Mouse (Mus musculus) liver, embryonic 15.5 days (tissue): ENCODE measurements around the gene Nbea. TPM values are rescaled to one million over a fixed set of nuclear protein-coding genes. Genes with fewer than 3 reads are reported as not detected.

ENCODE experiments used
- ATAC-seq: fragments of 200-750 bp; cut with Nextera tagmentation; 2 replicates; pipeline ENCODE4 v1.8.0; 2017; ENCODE audit warnings: moderate number of reproducible peaks, mild to moderate bottlenecking, moderate library complexity; ENCODE audit not compliant: insufficient read depth
- H3K27ac ChIP-seq: fragments of 300-500 bp; sonication (generic); replicated peaks from 2 replicates; pipeline ENCODE4 v1.5.1; 2015; ENCODE audit warnings: mild to moderate bottlenecking, inconsistent platforms
- H3K27me3 ChIP-seq: fragments of 300-500 bp; sonication (generic); 2 replicates; pipeline ENCODE4 v1.6.1; 2015; ENCODE audit warnings: mild to moderate bottlenecking, inconsistent platforms
- H3K36me3 ChIP-seq: fragments of 300-500 bp; sonication (generic); replicated peaks from 2 replicates; pipeline ENCODE4 v1.6.1; 2015; ENCODE audit warnings: moderate library complexity, mild to moderate bottlenecking, inconsistent platforms
- H3K4me1 ChIP-seq: fragments of 300-500 bp; sonication (generic); replicated peaks from 2 replicates; pipeline ENCODE4 v1.6.1; 2015; ENCODE audit warnings: inconsistent platforms
- H3K4me2 ChIP-seq: fragments of 300-500 bp; sonication (generic); 2 replicates; pipeline ENCODE4 v1.6.1; 2015; ENCODE audit warnings: moderate library complexity, mild to moderate bottlenecking, inconsistent platforms
- H3K4me3 ChIP-seq: fragments of 300-500 bp; sonication (generic); replicated peaks from 2 replicates; pipeline ENCODE4 v1.5.1; 2015; ENCODE audit warnings: mild to moderate bottlenecking, inconsistent platforms
- H3K9ac ChIP-seq: fragments of 300-500 bp; sonication (generic); 2 replicates; pipeline ENCODE4 v1.6.1; 2015; ENCODE audit warnings: moderate library complexity, mild to moderate bottlenecking, inconsistent platforms
- H3K9me3 ChIP-seq: fragments of 300-500 bp; sonication (generic); replicated peaks from 2 replicates; pipeline ENCODE4 v1.6.1; 2016; ENCODE audit warnings: inconsistent platforms
- WGBS: fragments of 180-500 bp; shearing (Covaris S2); methylation state at CpG from one replicate; pipeline ENCODE4 v1.1.7; 2015; ENCODE audit warnings: mixed read lengths; ENCODE audit not compliant: insufficient replicate concordance; 5-methylcytosine and 5-hydroxymethylcytosine counted together
- polyA plus RNA-seq: library from polyadenylated mRNA; unstranded; fragments of >200 nt; fragmentation: Nextera tagmentation; extraction: Ambion mirVana; gene quantifications from 2 replicates; pipeline ENCODE4 v1.2.1, GENCODE M21; 2015

Gene Nbea
- 0.62 and 0.67 TPM in 2 replicates for polyA plus RNA-seq

GRCm38 (mm10) chr3:56183159-56184133, at the start of gene Nbea:
Gene Nbea (minus strand): TSS chr3:56183701.
- no peaks in the 10 kb centered on the region for H3K9me3 ChIP-seq
- under 1% methylated on average over 129 of the region's 131 CpGs for WGBS
- peak within 1 kb of the TSS; percentile 59 for H3K9ac ChIP-seq
- peak within 1 kb of the TSS; percentile 85 for H3K4me2 ChIP-seq
- peaks cover 42% of the 10 kb centered on the region for H3K27me3 ChIP-seq
- H3K36me3 ChIP-seq, result no peaks in the 10 kb centered on the region
- H3K4me3 ChIP-seq, result peak within 1 kb of the TSS; percentile 73
- peak; percentile 76 for ATAC-seq
- no peak within 1 kb of the TSS for H3K27ac ChIP-seq
- H3K4me1 ChIP-seq, result 0 out of 2 replicates have a peak, but pooled peaks cover 14% of the 10 kb centered on the region

- no peaks in the 10 kb centered on the region for H3K27me3 ChIP-seq
- no peaks in the 10 kb centered on the region for H3K9me3 ChIP-seq
- no peak overlapping the region for H3K4me2 ChIP-seq
Measured at GRCm38 (mm10) chr3:56229283-56229682, 45.8 kb upstream of the Nbea start.

GRCm38 (mm10) chr3:56215989-56216388, 32.5 kb upstream of the Nbea start:
- WGBS, result 32% methylated on average over 2 of the region's 2 CpGs
- Histone ChIP-seq H3K4me3 (no peak overlapping the region), H3K36me3 (no peaks in the 10 kb centered on the region), H3K9ac (no peak overlapping the region), H3K4me2 (no peak overlapping the region), H3K4me1 (no peaks in the 10 kb centered on the region), H3K27ac (no peak overlapping the region), H3K27me3 (no peaks in the 10 kb centered on the region), H3K9me3 (no peaks in the 10 kb centered on the region)
- no peak for ATAC-seq

More at GRCm38 (mm10) chr3:56229283-56229682, 45.8 kb upstream of the Nbea start:
- ATAC-seq, result no peak
- Histone ChIP-seq H3K27ac (no peak overlapping the region), H3K4me3 (no peak overlapping the region), H3K36me3 (no peaks in the 10 kb centered on the region), H3K9ac (no peak overlapping the region), H3K4me1 (no peaks in the 10 kb centered on the region)
- WGBS, result 18% methylated on average over 1 of the region's 1 CpGs

GRCm38 (mm10) chr3:56203968-56204367, 20.5 kb upstream of the Nbea start:
- WGBS, result 66% methylated on average over 6 of the region's 6 CpGs
- Histone ChIP-seq H3K4me3 (no peak overlapping the region), H3K4me1 (no peaks in the 10 kb centered on the region), H3K27ac (no peak overlapping the region), H3K36me3 (no peaks in the 10 kb centered on the region), H3K9ac (no peak overlapping the region), H3K27me3 (no peaks in the 10 kb centered on the region), H3K9me3 (no peaks in the 10 kb centered on the region), H3K4me2 (no peak overlapping the region)
- ATAC-seq, result no peak

- WGBS, result 30% methylated on average over 1 of the region's 1 CpGs
- peaks cover 22% of the 10 kb centered on the region for H3K27me3 ChIP-seq
- no peak overlapping the region for H3K4me2 ChIP-seq
- no peaks in the 10 kb centered on the region for H3K36me3 ChIP-seq
- H3K4me1 ChIP-seq, result 0 out of 2 replicates have a peak, but pooled peaks cover 6% of the 10 kb centered on the region
- H3K27ac ChIP-seq, result no peak overlapping the region
- no peak overlapping the region for H3K4me3 ChIP-seq
- H3K9ac ChIP-seq, result no peak overlapping the region
- H3K9me3 ChIP-seq, result no peaks in the 10 kb centered on the region
- no peak for ATAC-seq
Measured at GRCm38 (mm10) chr3:56188238-56188637, 4.7 kb upstream of the Nbea start.

- ATAC-seq, result no peak
- no peak overlapping the region for H3K4me2 ChIP-seq
- H3K9ac ChIP-seq, result no peak overlapping the region
- no peaks in the 10 kb centered on the region for H3K36me3 ChIP-seq
- H3K27me3 ChIP-seq, result peaks cover 32% of the 10 kb centered on the region
- no peak overlapping the region for H3K4me3 ChIP-seq
- no peaks in the 10 kb centered on the region for H3K9me3 ChIP-seq
- WGBS, result 44% methylated on average over 6 of the region's 6 CpGs
- H3K4me1 ChIP-seq, result 0 out of 2 replicates have a peak, but pooled peaks cover 6% of the 10 kb centered on the region
- H3K27ac ChIP-seq, result no peak overlapping the region
Measured at GRCm38 (mm10) chr3:56187131-56187779, 3.8 kb upstream of the Nbea start.

GRCm38 (mm10) chr3:56182371-56183158, 936 bp downstream of the Nbea start:
- Histone ChIP-seq H3K4me1 (0 out of 2 replicates have a peak, but pooled peaks cover 14% of the 10 kb centered on the region), H3K9ac (peak overlapping the region; percentile 59), H3K4me2 (peak overlapping the region; percentile 85), H3K36me3 (no peaks in the 10 kb centered on the region), H3K27ac (no peak overlapping the region), H3K9me3 (no peaks in the 10 kb centered on the region), H3K4me3 (peak overlapping the region; percentile 73), H3K27me3 (peaks cover 42% of the 10 kb centered on the region)
- ATAC-seq, result peak; percentile 50
- WGBS, result under 1% methylated on average over 54 of the region's 61 CpGs

GRCm38 (mm10) chr3:56181991-56182370, 1.5 kb downstream of the Nbea start:
- Histone ChIP-seq H3K4me1 (0 out of 2 replicates have a peak, but pooled peaks cover 14% of the 10 kb centered on the region), H3K4me3 (peak overlapping the region; percentile 73), H3K27me3 (peaks cover 42% of the 10 kb centered on the region), H3K4me2 (peak overlapping the region; percentile 85), H3K9me3 (no peaks in the 10 kb centered on the region), H3K36me3 (no peaks in the 10 kb centered on the region), H3K9ac (no peak overlapping the region), H3K27ac (no peak overlapping the region)
- WGBS, result 21% methylated on average over 4 of the region's 4 CpGs
- ATAC-seq, result no peak

GRCm38 (mm10) chr3:56181025-56181424, 2.5 kb downstream of the Nbea start:
- Histone ChIP-seq H3K4me1 (0 out of 2 replicates have a peak, but pooled peaks cover 14% of the 10 kb centered on the region), H3K27me3 (peaks cover 37% of the 10 kb centered on the region), H3K9ac (no peak overlapping the region), H3K4me2 (no peak overlapping the region), H3K4me3 (no peak overlapping the region), H3K9me3 (no peaks in the 10 kb centered on the region), H3K27ac (no peak overlapping the region), H3K36me3 (no peaks in the 10 kb centered on the region)
- 30% methylated on average over 3 of the region's 3 CpGs for WGBS
- ATAC-seq, result no peak

- Histone ChIP-seq H3K27ac (no peak overlapping the region), H3K9ac (no peak overlapping the region), H3K9me3 (no peaks in the 10 kb centered on the region), H3K4me1 (no peaks in the 10 kb centered on the region), H3K27me3 (no peaks in the 10 kb centered on the region), H3K36me3 (no peaks in the 10 kb centered on the region), H3K4me3 (no peak overlapping the region), H3K4me2 (no peak overlapping the region)
- no peak for ATAC-seq
- WGBS, result 55% methylated on average over 2 of the region's 2 CpGs
Measured at GRCm38 (mm10) chr3:56157864-56158263, 25.6 kb downstream of the Nbea start.
